Mouse (Mus musculus) urinary bladder, postnatal 4 days (tissue): ENCODE data around the gene Vmn1r1.

Source experiments
- DNase-seq, 2 experiments: peaks; one replicate each; pipeline ENCODE4 v3.0.0; 2021 to 2022; ENCODE audit warnings: low spot score in 2 of 2

The Vmn1r1 gene

DNA sequence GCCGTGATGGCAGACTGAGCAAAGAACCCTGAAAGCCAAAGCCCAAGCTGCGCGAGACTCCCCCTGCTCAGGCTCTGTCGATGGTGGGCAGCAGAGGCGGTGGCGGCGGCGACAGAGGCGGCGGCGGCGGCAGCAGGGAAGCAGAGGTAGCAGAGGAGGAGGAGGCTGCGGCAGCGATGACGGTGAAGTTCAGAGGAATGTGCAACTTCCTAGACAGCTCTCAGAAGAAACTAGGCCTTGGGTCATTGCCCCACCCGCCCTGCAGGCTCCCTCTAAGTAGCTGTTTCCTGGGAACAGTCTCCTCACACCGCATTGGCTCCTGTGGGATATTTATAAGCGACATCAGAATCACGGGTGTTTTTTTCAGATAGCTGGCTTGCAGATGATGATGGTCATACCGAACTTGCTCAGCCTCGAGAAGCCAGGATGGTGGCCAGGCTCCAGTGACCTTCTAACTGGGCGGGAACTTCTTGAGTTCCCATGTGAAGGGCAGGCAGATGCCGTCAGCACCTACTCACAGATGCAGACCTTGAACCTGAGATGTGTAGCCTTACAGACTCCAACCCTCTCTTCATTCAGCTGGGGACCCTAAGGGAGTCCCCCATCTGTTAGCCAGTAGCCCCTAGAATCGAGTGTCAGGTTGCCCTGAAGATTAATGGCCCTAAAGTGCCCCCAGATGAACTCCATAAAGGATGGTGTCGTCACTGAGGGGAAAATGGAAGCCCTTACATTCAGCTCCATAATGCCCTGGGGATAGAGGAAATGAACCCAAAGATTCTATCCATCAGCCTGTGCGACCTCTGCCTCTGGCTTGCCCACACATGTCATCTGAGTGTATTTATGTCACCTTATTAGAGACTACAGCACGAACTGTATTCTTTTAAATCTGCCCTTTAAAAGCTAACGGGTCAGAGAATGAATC lies 26.8 kb downstream of the Vmn1r1 start:
- no peak for DNase-seq

DNA sequence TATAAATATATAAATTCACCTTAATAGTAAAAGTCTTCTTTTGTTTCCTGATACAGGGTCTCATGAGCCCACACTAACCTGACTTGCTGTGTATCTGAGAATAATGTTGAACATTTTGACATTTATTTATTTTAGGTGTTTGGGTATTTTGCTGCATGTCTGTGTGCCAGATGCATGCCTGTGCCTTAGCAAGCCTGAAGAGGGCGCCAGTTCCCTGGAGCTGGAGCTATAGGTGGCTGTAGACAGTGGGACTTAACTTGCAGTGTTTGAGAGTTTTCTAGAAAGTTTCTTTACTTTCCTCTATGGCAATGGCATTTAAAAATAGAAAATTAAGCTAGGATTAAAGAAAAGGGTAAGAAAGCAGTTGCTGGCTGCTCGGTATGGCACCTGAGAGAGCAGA lies 33.5 kb downstream of the Vmn1r1 start:
- no peak for DNase-seq

- DNase-seq = peak; percentile 80 to 85
These were observed 39.3 kb downstream of the Vmn1r1 start for GRCm38 (mm10) chr1:182124924-182125368.

DNA sequence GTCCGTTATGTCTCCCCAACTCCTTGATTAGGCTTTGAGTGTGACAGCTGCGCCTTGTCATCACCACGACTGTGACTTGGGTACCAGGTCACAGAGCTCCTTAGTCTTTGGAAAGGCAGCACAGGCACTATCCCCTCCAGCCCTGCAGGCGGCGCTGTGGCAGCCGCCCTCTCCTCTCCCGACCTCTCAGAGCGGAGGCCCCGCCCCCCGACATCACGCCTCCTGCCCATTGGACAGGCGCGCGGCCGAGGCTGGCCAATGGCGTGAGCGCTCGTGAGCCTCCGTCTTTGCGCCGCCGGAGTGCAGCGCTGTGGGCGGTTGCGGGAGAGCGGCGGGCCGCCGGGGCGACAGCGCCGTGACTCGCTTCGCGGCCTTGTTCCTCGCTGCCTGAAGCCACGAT lies 39.8 kb downstream of the Vmn1r1 start, which contains the start of gene Srp9:
Srp9 (plus strand) TSS at position 232 of the 400 bp plus-strand sequence.
- DNase-seq = peak; percentile 96 to 97

DNA sequence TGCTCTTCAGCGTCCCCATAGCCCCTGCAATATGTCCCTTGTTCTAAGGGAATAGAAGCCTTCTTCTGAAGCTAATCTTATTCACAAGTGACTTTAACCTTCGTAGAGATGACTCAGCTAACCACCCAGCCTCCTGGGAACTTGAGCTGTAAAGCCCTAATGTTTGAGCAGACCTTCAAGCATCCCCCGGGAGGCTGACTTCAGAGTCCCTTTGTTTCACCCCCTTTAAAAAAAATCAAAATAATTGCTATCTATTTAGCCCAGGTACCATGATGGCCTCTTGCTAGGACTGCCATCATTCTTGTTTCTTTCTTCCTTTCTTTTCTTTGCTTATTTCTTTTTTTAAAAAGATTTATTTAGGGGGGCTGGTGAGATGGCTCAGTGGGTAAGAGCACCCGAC lies 41.9 kb downstream of the Vmn1r1 start:
- DNase-seq = no peak

- DNase-seq = peak in 1 of 2 experiments; percentile 67
These were observed 48.5 kb downstream of the Vmn1r1 start for GRCm38 (mm10) chr1:182115651-182116408.

DNA sequence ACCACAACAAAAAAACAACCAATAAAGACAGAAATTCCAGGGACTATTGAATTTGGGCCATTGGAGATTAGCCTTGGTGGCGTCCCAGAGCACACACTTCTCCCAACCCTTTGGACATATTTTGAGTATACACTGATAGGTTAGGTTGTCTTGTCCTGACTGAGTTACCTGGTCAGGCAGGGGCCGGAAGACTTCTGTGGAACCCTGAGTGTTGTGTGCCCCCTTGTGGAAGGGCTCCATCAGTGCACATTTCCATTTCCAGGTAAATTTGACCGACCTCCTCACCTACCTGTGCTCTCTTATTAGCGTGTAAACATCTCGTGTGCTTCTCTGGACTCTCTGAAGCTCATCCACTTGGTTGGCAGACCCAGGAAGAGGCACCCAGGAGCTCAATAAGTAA lies 49.1 kb downstream of the Vmn1r1 start:
- DNase-seq = no peak

DNA sequence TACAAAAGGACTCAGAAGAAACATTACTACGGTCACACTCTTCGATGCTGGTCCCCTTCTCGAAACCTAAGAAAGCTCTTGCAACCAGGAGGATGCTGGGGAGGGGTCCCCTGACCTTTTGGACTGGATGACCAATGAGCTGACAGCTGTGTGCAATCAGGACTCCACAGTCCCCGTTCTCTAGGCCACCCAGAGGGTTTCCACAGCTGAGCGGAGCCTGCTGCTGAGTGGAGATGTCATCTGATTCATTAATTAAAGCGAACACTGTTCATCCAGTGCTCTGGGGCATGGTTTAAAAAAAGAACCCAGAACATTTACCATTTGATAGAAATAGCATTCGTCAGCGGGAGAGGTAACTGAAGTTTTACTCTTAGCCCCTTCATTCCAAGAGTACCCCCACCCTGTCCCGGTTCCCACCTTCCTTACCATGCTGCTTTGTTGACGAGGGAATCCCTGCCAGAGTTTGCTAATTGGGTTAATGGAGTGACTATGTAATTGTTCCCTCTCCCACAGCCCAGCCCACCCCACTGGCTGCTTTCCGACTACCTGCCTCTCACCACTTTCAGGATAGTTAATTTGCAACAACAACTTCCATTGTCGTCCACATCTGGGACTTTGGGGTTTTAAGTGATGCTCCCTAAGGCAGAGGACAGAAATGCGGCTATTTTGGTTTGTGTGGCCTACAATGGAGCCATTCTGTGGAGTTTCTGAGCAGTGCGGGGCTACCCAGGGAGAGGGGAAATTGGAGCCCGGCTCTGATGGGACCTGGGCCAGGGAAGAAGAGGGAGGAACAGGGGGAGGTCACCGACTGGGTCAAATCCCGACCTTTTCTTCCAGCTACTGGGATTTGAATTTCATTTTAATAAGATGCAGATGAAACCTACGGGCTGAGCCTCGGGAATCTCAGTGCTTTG lies 50.4 kb downstream of the Vmn1r1 start:
- no peak for DNase-seq

DNA sequence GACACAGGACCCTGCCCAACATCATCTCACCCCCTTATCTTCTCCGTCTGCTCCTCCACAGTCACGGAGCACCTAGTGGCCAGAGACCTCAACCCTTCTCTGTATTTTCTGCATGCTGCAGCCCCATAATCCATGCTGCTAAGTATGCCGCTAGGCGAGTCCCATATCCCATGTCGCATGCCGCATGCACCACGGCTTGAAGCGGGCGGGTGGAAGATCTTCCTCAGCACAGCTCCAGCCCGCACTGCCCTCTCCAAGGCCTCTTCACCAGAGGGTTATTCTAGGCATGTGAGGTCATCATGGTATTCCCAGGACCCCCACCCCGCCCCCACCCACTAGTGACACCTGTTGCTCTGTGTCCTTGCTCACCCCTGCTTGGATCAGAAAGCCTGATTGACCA lies 51.2 kb downstream of the Vmn1r1 start:
- DNase-seq = no peak

DNA sequence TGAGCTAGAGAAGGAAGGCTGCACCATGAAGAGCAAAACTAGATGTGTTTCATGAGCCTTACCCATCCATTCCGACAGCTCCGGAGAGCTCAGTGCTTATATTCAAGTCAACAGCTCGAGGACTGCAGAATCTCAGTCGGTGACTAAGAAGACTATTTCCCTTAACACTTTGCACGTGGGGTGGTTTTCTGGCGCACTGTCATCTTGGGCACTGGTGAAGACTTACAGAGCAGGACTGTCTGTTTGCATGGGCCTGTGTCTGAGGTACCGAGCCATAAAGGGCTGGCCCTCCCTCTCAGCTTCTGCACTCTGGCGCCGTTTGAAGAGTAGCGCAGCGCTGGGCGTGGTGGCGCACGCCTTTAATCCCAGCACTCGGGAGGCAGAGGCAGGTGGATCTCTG lies 51.9 kb downstream of the Vmn1r1 start:
- no peak for DNase-seq

- no peak for DNase-seq
These were observed 52.6 kb downstream of the Vmn1r1 start for GRCm38 (mm10) chr1:182111386-182112317.

DNA sequence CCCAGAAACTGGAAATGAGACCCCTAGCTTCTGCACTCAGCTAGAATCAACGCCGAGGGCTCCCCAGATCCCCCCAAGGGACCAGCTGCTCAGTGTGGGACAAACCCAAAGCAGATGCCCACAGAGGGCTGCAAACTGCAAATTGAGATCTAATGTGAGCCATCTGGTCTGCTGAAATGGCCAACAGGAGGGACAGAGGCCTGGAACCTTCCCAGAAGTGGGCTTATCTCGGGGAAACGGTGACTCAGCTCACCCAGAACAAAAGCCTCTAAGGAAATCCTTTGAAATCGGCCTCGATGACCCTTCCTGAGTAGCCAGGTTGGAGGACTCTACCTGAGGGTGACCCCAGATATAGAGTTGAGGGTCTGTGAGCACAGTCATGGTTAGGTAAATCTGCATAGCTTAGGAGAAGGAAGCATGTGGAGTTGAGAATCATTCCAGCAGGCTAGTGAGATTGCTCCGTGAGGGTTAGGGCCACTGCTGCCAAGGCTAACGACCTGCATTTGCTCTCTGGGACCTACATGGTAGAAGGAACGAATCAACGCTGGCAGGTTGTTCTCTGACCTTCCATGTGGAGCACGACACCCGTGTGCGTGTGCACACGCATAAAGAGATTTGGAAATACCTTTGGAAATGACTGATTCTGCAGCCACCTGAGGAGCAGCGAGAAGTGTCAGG lies 53.4 kb downstream of the Vmn1r1 start:
- no peak for DNase-seq

- no peak for DNase-seq
These were observed 54.1 kb downstream of the Vmn1r1 start for GRCm38 (mm10) chr1:182110185-182110584.

DNA sequence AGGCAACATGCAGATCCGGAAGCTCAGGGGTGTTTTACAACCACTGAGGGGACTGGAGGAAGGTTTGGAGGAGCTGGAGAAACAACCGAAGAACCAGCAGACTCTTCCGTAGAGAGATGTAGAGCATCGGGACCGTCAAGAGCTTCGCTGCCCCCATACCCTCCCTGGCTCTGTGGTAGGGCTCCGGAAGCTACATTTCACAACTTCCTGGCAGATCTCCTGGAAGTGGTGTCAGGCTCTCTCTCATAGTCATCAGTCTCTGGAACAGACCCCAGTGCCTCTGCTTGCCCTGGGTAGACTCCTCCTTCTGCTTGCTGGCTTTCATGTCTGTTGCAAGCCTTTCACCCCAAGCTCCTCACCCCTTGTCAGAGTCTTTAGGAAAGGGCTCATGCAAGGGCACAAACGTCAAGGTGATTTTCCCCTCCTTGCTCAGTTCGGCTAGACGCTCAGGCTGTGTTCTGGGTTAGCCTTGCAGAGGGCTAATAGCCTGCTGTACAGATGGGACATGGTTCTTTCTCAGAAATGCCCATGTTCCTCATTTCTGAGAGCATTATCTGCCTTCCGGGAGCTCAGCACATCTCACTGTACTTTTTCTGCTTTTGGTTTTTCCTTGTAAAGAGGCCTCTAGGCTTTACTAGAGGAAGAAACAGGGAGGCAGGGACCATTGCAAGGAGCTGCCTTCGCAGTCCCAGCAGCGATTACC lies 55.7 kb downstream of the Vmn1r1 start:
- DNase-seq = no peak

GRCm38 (mm10) chr1:182107251-182107650 lies 57.0 kb downstream of the Vmn1r1 start:
- no peak for DNase-seq

DNA sequence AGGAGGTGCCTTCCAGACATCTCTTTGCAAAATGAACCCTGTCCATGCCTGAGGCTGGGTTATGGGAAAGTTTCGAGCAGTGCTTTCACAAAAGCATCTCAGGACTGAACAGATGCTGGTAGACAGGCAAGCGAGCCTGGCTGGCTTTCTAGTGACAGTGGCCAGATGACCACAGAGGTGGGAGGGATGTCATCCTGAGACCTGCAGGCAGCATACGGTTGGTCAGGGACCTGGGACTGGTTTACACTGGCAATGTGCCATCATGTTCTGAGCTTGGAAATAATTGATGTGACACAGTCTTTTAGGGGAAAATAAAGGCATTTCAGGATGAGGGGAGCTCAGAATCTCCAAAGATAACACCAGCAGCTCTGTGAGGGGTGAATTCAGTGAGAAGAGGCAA lies 59.3 kb downstream of the Vmn1r1 start:
- DNase-seq = no peak
